Mouse (Mus musculus) MN1 (cell line): ENCODE measurements around the gene Mmd2.
A peak's percentile ranks its signal among the peaks of the same experiment; 100 is the strongest.

Experiments
- DNase-seq: peaks from one replicate; pipeline ENCODE4 v3.0.0-alpha.2; 2016; ENCODE audit warnings: low spot score

The Mmd2 gene

GRCm38 (mm10) chr5:142605288-142605687 lies 3.3 kb downstream of the Mmd2 start:
- DNase-seq: no peak

DNA sequence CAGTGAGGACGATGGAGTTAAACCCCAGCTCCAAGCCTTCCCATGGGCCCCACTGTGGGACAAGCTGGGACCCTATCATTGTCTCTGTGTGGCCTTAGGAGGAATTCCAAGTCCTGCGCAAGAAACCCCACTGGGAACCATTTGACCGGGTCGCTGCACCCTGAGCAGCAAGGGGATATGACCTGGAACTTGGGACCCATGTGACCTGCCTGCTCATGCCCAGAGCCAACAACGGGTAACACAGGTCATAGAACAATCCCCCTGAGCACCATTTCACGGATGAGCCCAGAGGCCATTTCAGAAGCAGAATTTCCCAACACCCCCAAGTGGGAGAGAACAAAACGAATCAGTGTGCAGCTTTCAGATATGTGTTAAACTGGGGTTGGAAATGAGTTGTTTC lies 4.2 kb downstream of the Mmd2 start:
- no peak for DNase-seq

GRCm38 (mm10) chr5:142597648-142598390 lies 10.8 kb downstream of the Mmd2 start:
- DNase-seq: no peak

- no peak for DNase-seq
Observed at GRCm38 (mm10) chr5:142596723-142597122, 11.9 kb downstream of the Mmd2 start.

GRCm38 (mm10) chr5:142595698-142596097 lies 12.9 kb downstream of the Mmd2 start:
- DNase-seq: no peak

- DNase-seq: no peak
Observed at GRCm38 (mm10) chr5:142590953-142591616, 17.5 kb downstream of the Mmd2 start.

GRCm38 (mm10) chr5:142583616-142584126 lies 24.9 kb downstream of the Mmd2 start:
- peak; percentile 38 for DNase-seq

- DNase-seq: peak; percentile 77
Observed at GRCm38 (mm10) chr5:142581517-142581916, 27.1 kb downstream of the Mmd2 start.

GRCm38 (mm10) chr5:142578192-142578591 lies 30.4 kb downstream of the Mmd2 start:
- no peak for DNase-seq

DNA sequence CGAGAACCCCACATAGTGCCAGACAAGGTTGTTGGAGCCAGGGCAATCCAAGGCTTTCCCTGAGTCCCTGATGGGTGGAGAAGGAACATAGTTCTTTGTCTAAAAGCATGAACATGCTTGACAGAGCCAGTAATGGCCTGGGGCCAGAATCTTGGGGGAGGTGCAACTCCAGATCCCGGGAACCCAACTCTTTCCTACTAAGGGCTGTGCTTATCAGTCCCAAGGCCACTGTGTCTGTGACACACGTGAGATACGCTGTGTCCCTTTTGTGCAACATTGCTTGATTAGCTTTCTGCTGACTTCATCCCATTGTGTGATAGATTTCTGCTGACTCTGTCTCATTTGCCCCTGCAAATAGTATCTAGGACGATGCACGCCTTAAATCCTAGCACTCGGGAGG lies 31.8 kb downstream of the Mmd2 start:
- no peak for DNase-seq

DNA sequence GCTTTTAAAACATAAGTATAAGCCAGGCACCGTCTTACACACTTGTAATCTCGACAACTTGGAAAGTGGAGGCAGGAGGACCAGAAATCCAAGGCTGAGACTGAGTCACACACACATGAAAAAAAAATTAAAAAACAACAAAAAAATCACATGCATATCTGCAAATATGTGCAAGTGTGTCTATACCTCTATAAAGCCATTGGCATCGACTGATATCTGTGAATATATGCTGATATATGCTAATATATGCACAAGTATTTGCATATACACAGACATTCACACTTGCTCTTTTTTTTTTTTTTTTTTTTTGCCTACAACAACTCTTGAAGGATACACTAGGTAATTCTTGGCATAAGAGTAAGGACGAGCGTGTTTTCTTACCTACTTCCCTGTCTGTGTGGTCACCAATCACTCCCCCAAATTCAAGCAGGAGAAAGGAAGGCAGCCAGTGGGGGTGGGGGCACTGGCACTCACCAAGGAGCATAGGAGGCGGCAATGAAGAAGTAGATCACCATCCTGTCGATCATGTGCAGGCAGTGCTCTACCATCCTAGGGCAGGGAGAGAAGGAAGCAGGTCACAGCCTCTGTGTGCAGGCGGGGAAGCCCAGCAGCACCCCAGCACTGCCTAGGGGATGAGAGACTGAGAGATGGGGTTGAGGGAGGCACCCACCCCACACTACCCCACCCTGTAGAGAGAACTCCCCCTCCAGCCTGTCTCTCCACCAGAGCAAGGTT lies 34.1 kb downstream of the Mmd2 start:
- no peak for DNase-seq

GRCm38 (mm10) chr5:142564606-142565005 lies 44.0 kb downstream of the Mmd2 start:
- DNase-seq: no peak

DNA sequence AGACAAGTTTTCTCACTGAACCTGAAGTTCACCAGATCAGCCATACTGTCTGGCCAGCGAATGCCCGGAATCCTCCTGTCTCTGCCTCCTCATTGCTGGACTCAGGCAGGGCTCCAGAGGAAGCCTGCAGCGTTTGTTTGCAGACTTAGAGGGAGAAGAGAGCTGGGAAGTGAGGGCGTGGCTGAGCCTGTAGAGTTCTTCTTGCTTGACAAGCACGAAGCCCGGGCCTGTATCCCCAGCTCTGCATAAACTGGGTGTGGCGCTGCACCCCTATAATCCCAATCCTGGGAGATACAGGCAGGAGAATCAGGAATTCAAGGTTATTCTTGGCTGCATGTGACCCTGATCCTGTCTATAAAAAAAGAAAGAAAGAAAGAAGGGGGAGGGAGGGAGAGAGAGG lies 48.3 kb downstream of the Mmd2 start:
- no peak for DNase-seq

- DNase-seq: peak; percentile 81
Observed at GRCm38 (mm10) chr5:142557397-142558067, 51.1 kb downstream of the Mmd2 start.

DNA sequence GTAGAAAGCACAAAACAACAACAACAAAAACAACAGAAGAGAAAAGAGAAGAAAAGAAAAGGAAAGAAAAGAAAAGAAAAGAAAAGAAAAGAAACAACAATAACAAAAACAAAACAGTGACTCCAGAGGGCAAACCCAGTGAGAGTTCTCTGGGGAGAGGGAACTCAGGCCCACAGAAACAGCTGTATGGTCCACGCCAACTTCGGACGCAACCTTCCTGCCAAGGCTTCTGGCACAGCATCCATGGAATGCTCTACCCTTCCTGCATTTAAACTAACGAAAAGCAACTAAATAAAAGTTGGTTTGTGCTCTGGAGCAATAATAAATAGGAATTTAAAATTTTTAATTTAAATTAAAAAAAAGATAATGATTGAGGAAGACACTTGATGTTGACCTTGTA lies 51.9 kb downstream of the Mmd2 start:
- DNase-seq: no peak

DNA sequence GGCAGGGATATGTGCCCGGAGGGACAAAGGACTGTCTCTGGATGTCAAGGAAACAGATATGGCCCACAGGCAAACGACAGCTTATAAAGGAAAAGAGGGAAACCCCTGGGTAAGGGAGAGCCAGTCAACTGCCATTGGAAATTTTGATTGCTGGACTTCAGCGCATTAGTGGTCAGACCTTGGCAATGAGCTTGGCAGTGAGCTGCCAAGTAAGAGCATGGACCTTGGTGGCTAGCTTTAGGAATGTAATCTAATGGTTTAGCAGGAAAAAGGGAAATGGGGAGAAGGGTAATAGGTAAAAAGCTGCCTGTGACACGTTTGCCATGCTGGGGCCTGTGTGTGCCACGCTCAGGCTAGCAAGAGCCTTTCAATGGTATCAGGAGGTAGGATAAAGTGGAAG lies 52.7 kb downstream of the Mmd2 start:
- DNase-seq: no peak

DNA sequence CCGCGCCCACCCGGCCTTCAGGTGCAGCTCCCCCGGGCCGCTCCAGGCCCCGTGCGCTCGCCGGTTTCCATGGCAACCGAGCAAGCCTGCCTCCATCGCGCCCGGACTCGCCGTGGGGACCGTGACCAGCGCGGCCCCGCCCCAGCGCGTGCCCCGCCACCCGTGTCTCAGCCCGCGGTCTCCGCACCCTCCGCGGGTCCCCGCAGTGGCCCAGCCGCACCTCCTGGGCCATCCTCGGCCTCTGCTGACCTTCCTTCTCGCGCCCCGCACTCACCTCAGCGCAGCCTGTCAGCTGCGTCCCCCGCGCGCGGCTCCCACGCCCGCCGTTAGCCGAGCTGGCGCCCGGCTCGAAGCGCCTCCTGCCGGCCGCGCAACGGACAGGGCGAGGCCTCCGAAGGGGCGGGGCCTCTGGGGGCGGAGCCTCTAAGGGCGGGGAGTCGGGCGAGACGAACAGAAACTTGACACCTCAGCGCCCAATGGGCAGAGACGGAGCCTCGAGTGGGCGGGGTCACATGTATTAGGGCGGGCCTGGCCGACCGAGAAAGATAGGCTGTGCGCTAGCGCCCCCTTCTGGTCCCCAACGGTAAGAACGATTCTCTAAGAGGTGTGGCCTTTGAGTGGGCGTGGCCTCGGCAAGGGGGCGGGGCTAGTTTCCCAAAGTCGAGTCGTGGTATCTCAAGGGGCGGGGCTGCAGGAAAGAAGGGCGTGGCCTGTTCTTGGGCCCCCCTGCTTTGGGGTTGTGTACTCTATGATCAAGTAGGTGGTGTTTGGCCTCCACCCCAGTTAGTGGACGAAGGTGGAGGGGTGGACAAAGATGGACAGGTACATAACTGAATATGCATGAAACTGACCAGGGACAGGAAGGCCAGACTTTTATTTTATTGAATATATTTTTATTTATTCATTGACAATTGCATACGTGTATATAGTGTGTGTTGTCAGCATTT lies 57.6 kb downstream of the Mmd2 start, which contains the start of gene Radil:
Gene Radil, minus strand, starts transcription at position 393 of the 947 bp plus-strand sequence.
- peak; percentile 99 for DNase-seq

DNA sequence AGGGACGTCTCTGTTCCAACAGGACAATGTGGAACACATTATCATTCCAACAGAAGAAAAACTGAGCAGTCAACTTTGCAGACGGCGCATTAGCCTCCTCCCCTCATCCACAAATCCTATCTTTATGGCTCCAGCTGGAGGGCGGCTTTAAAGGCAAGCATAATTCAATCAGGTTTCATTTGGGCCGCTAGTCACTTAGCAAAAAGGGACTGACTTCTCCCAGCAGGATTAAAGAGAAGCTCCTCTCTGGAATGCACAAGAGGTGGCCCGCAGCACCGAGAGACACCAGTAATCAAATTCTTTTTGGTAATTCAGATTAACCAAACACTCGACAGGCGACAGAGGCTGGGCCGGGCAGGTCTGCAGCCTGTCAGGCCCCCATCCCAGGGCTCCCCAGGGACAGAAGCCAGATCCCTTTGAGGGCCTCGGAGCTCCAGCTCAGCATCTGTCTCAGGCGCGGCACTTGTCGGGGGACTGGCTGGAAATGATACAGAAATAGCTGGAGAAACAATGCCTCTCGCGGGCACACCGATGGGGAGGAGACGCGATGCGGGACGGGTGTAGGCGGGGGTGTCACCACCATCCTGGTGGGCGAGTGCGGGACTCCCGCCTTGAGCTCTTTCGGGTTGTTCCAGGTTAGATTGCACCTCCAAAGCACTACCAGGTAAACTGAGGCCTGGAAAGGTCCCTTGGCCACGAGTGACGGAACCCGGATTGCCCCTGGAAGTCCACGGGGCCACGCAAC lies 58.5 kb downstream of the Mmd2 start:
- DNase-seq: peak; percentile 92

DNA sequence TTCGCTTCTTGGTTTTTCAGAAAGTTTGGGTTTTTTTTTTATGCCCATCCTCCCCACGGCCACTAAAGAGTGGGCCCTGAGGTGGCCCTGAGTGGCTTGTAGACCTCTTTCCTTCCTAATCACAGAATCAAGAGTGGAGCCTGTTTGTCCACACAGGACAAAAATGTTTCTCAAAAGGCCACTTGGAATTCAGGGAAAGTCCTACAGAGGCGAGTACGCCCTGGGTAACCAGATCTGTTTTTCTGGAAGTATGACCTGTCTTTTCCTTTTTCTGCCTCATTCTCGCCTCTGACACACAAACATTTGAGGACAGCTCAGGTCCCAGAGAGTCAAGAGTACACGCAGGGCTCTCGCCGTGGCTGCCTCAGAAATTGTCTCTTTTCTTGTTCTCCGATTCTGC lies 59.2 kb downstream of the Mmd2 start:
- DNase-seq: peak; percentile 42

- DNase-seq: peak; percentile 34
Observed at GRCm38 (mm10) chr5:142547066-142547465, 61.5 kb downstream of the Mmd2 start.
